Mouse (Mus musculus) neural tube, embryonic 14.5 days (tissue): ENCODE data around the gene Defb47. TPM values are rescaled to one million over a fixed set of nuclear protein-coding genes. Genes with fewer than 3 reads are reported as not detected.

Experiments
- ATAC-seq: fragments of 200-750 bp; cut with Nextera tagmentation; 2 replicates; pipeline ENCODE4 v1.8.0; 2017; ENCODE audit warnings: low read depth, mild to moderate bottlenecking, moderate TSS enrichment, moderate library complexity
- H3K27ac ChIP-seq: fragments of 300-500 bp; sonication (generic); 2 replicates; pipeline ENCODE4 v1.5.1; 2014; ENCODE audit warnings: low read depth, mild to moderate bottlenecking, control low read depth, low read length, moderate library complexity, mixed read lengths
- H3K27me3 ChIP-seq: fragments of 300-500 bp; sonication (generic); 2 replicates; pipeline ENCODE4 v1.6.1; 2014; ENCODE audit warnings: low read length; ENCODE audit not compliant: control insufficient read depth, insufficient read depth
- H3K36me3 ChIP-seq: fragments of 300-500 bp; sonication (generic); 2 replicates; pipeline ENCODE4 v1.6.1; 2014; ENCODE audit warnings: low read length, mixed read lengths; ENCODE audit not compliant: control insufficient read depth, insufficient read depth
- H3K4me1 ChIP-seq: fragments of 300-500 bp; sonication (generic); 2 replicates; pipeline ENCODE4 v1.6.1; 2014; ENCODE audit warnings: low read length; ENCODE audit not compliant: control insufficient read depth, insufficient read depth
- H3K4me2 ChIP-seq: fragments of 300-500 bp; sonication (generic); 2 replicates; pipeline ENCODE4 v1.6.1; 2014; ENCODE audit warnings: mild to moderate bottlenecking, low read depth, low read length, control low read depth
- H3K4me3 ChIP-seq: fragments of 300-500 bp; sonication (generic); 2 replicates; pipeline ENCODE4 v1.5.1; 2014; ENCODE audit warnings: low read depth, low read length, control low read depth, mixed read lengths
- H3K9ac ChIP-seq: fragments of 300-500 bp; sonication (generic); replicated peaks from 2 replicates; pipeline ENCODE4 v1.6.1; 2014; ENCODE audit warnings: low read depth, mild to moderate bottlenecking, control low read depth, low read length, mixed read lengths
- H3K9me3 ChIP-seq: fragments of 300-500 bp; sonication (generic); 2 replicates; pipeline ENCODE4 v1.6.1; 2016; ENCODE audit warnings: low read length; ENCODE audit not compliant: control insufficient read depth
- WGBS: fragments of 180-500 bp; shearing (Covaris S2); extraction: QIAGEN DNeasy Blood & Tissue Kit; methylation state at CpG from one replicate; pipeline ENCODE4 v1.1.7; 2014; 5-methylcytosine and 5-hydroxymethylcytosine counted together
- polyA plus RNA-seq: library from polyadenylated mRNA; unstranded; fragments of >200 nt; fragmentation: Nextera tagmentation; extraction: Ambion mirVana; gene quantifications from 2 replicates; pipeline ENCODE4 v1.2.1, GENCODE M21; 2014

The Defb47 gene
- polyA plus RNA-seq, 1 experiment from 2014 or later = not detected

DNA sequence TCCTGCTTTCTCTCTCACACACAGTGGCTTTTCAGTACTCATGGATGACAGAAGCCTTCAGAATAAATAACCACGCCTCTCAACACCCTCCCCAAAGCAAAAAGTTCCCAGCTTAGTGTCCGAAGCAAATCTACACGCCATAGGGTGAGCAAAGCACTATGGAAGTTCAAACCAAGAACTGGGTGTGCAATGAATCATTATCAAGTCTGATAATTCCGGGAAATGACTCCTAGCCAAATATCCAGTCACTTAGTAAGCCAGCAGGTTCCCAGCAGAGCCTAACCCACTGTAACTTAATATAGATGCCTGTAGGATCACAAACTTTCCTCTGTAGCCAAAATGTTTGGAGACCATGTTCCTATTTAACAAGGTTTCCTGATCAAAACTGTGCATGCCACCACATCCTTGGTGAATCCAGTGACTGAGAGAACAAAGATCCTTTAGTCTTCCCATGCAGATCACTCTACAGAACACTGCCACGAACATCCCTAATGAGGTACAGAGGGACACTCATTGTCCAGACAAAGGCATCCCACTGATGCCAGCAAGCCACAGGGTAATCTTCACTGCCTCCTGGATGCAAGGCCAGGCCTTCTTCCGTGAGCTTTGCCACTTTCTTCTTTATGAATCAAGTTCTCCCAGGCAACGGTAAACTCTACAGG lies 5.9 kb upstream of the Defb47 start:
- Histone ChIP-seq H3K4me3 (no peak overlapping the region), H3K4me2 (no peak overlapping the region), H3K27me3 (no peaks in the 10 kb centered on the region), H3K9me3 (no peaks in the 10 kb centered on the region), H3K4me1 (no peaks in the 10 kb centered on the region), H3K9ac (no peak overlapping the region), H3K27ac (no peak overlapping the region), H3K36me3 (no peaks in the 10 kb centered on the region)
- 73% methylated on average over 7 of the region's 7 CpGs for WGBS
- ATAC-seq = no peak

DNA sequence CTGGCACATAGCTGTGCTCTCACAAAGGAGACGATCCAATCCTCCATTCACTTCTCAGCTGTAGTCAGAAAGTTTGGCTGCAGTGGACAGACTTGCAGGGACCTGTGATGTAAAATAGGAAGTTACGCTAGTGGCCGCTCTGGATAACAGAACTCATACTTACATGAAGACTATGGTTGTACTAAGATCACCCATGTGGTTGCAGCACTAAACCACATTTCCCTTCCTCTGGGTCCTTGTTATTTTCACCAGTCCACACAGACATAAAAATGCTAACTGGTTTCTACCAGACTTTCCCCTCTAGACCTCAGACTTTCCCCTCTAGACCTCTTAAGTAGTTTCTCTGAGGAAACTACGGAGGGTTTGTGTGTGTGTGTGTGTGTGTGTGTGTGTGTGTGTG lies 1.1 kb downstream of the Defb47 start:
- 90% methylated on average over 4 of the region's 4 CpGs for WGBS
- no peak overlapping the region for H3K9ac ChIP-seq
- H3K4me3 ChIP-seq = no peak overlapping the region
- ATAC-seq = no peak
- no peaks in the 10 kb centered on the region for H3K36me3 ChIP-seq
- H3K27me3 ChIP-seq = no peaks in the 10 kb centered on the region
- no peak overlapping the region for H3K27ac ChIP-seq
- H3K4me2 ChIP-seq = no peak overlapping the region
- no peaks in the 10 kb centered on the region for H3K9me3 ChIP-seq
- H3K4me1 ChIP-seq = no peaks in the 10 kb centered on the region

DNA sequence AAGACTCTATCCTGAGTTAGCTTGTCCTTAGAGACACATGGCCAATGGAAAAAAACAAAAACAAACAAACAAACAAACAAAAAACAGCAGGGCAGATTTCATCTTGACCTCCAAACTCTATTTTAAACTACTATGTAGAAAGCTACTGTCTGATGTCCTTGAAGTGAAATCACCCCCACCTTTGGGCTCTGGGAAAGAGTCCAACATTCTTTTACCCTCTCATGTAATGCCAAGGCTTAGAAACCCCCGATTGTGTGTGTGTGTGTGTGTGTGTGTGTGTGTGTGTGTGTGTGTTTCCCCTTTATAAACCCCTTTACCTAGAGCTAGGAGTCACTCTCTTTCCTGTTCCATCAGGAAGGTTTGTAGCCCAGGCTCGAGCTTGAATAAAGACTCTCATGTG lies 4.7 kb downstream of the Defb47 start:
- Histone ChIP-seq H3K36me3 (no peaks in the 10 kb centered on the region), H3K27ac (no peak overlapping the region), H3K4me2 (no peak overlapping the region), H3K27me3 (no peaks in the 10 kb centered on the region), H3K4me3 (no peak overlapping the region), H3K9ac (no peak overlapping the region), H3K4me1 (no peaks in the 10 kb centered on the region), H3K9me3 (no peaks in the 10 kb centered on the region)
- 80% methylated on average over 2 of the region's 2 CpGs for WGBS
- no peak for ATAC-seq

DNA sequence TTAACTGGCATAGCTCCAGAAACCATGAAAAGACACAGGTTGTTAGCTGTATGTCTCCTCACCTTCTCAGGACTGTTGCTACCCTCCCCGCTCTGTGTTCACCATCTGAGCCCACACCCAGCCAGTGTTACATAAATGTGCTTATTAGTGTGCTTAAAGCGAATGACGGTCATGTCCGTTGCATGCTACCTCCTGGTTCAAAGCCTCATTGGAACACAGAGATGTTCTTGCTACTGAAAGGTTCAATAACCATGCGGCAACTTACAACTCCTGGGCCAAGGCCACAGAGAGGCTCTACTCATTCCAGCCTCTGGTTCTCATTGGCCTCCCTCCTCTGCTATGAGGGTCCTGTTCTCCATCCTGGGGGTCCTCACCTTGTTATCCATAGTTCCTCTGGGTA lies 13.6 kb downstream of the Defb47 start, which contains the start of gene Defb43:
Gene Defb43 (plus strand): TSS at position 301 of the 400 bp plus-strand sequence.
- 99% methylated on average over 5 of the region's 5 CpGs for WGBS
- Histone ChIP-seq H3K27ac (no peak within 1 kb of the TSS), H3K9ac (no peak within 1 kb of the TSS), H3K4me3 (no peak within 1 kb of the TSS), H3K9me3 (no peaks in the 10 kb centered on the region), H3K27me3 (no peaks in the 10 kb centered on the region), H3K4me2 (no peak within 1 kb of the TSS), H3K36me3 (no peaks in the 10 kb centered on the region), H3K4me1 (no peaks in the 10 kb centered on the region)
- no peak for ATAC-seq

DNA sequence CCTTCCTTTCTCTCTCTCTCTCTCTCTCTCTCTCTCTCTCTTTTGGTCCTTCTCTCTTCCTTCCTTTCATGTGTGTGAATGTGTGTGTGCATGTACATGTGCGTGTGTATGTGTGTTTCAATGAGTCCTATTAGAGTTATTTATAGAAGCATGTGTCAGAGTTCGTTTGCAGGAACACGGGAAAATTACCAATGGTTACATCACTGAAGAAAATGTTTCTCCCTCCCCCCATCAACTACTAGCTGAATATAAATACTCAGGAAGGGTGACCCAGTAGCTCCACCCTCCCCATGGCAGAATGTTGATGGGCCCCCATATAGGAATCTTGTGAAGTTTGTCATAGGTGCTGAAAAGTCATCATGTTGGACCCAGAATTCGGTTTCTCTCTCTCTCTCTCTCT lies 15.2 kb downstream of the Defb47 start:
- WGBS = 80% methylated on average over 4 of the region's 4 CpGs
- no peak for ATAC-seq
- H3K4me3 ChIP-seq = no peak overlapping the region
- H3K27me3 ChIP-seq = no peaks in the 10 kb centered on the region
- H3K9me3 ChIP-seq = no peaks in the 10 kb centered on the region
- H3K9ac ChIP-seq = no peak overlapping the region
- H3K36me3 ChIP-seq = no peaks in the 10 kb centered on the region
- no peak overlapping the region for H3K4me2 ChIP-seq
- no peaks in the 10 kb centered on the region for H3K4me1 ChIP-seq
- H3K27ac ChIP-seq = no peak overlapping the region

DNA sequence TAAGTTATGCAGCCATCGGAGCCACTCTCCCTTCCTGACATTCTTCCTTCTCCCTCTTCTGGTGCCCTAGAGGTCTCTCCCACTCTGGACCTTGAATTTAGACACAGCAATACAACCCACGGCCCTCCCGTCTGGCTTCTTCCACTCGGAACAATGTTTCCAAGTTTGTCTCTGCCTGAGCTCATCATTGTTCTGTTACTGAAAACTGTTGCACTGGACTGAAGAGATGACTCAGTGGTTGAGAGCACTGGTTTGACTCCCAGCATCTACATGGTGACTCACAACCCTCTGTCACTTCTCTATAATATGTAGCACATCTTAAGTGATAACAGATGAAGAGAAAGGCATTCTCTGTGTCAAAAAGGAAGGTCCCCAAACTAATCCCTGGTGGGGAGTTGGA lies 16.8 kb downstream of the Defb47 start:
- H3K36me3 ChIP-seq = no peaks in the 10 kb centered on the region
- no peaks in the 10 kb centered on the region for H3K9me3 ChIP-seq
- no peak overlapping the region for H3K4me3 ChIP-seq
- H3K9ac ChIP-seq = no peak overlapping the region
- H3K27ac ChIP-seq = no peak overlapping the region
- WGBS = 90% methylated on average over 4 of the region's 4 CpGs
- no peaks in the 10 kb centered on the region for H3K27me3 ChIP-seq
- no peaks in the 10 kb centered on the region for H3K4me1 ChIP-seq
- no peak overlapping the region for H3K4me2 ChIP-seq
- ATAC-seq = no peak

DNA sequence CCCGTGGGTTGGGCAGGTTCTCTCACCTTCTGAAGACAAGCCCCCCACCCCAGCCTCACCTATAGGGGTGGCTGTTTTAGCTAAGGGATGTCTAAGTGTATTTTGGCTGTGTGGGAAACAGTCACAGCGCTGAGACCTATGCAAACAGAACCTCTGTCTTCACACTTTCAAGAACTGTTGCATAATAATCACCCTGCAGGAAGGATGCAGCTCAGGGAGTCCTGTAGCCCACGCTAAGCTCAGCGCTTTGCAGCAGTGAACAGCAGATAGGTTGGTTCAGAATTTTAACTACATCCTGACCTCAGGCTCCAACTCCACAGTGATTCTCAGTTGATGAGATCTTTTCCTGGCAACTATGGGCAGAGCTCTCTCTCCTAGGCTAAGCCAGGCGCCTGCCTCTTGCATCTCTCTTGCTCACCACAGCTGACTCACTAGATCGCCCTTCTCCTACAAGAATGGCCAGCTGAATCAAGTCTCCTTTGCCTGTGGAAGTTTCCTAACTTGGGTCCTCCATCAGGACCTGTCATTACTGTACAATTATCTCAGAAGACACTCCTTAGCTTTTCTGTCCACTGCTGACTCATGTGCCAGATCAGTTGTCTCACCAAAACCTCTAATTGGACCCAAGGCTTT lies 22.8 kb downstream of the Defb47 start:
- Histone ChIP-seq H3K36me3 (no peaks in the 10 kb centered on the region), H3K9ac (no peak overlapping the region), H3K4me2 (no peak overlapping the region), H3K27ac (no peak overlapping the region), H3K27me3 (no peaks in the 10 kb centered on the region), H3K4me1 (no peaks in the 10 kb centered on the region), H3K9me3 (no peaks in the 10 kb centered on the region), H3K4me3 (no peak overlapping the region)
- ATAC-seq = no peak
- WGBS = 71% methylated on average over 6 of the region's 6 CpGs

DNA sequence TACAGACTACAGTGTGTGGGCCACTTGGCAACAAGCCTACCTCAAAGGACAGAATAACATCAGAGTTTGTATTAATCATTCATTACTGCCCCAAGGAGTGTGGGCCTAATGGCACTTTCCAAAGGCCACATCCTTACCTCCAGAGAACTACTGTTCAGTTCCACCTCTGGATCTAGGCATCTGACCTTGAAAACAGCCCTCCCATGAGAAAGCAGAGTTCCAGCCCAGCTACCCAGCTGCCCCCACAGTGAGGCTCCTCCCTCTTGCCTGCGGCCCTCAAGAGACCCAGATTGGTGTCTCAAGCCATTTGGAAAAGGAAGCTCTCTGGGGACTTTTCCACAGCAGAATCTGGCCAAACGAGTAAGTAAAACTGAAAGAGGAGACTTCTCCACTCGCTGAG lies 48.8 kb downstream of the Defb47 start, which contains the start of gene Defb42:
Gene Defb42 (plus strand): TSS at position 301 of the 400 bp plus-strand sequence.
- Histone ChIP-seq H3K4me1 (no peaks in the 10 kb centered on the region), H3K4me2 (no peak within 1 kb of the TSS), H3K4me3 (no peak within 1 kb of the TSS), H3K27ac (no peak within 1 kb of the TSS), H3K27me3 (no peaks in the 10 kb centered on the region), H3K9me3 (no peaks in the 10 kb centered on the region), H3K9ac (no peak within 1 kb of the TSS), H3K36me3 (no peaks in the 10 kb centered on the region)
- ATAC-seq = no peak
- WGBS = 81% methylated on average over 3 of the region's 3 CpGs

DNA sequence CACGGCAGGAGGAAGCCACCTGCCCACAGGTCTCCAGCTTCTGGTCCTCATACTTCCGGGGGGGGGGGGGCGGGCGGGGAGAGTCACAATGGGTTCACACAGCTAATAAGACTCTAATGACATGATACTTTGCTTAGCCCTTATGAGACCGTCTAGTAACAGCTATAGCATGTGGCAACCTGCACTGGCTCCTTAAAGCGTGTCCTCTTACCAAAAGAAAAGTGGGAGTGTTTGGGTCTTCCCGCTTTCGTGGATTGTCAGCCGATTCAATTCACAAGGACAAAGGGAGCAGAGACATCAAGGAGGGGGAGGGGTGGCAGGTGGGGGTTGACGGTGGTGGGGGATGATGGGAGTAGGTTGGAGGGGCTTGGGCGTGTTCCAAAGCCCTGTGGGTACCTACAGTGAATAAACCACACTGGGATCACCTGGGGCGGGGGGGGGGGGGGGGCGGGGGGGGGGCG lies 52.1 kb downstream of the Defb47 start, which contains the start of gene Defb30:
Gene Defb30 (minus strand): TSS at position 51 of the 461 bp plus-strand sequence.
- Histone ChIP-seq H3K9me3 (no peaks in the 10 kb centered on the region), H3K4me2 (no peak within 1 kb of the TSS), H3K4me1 (no peaks in the 10 kb centered on the region), H3K4me3 (no peak within 1 kb of the TSS), H3K27ac (no peak within 1 kb of the TSS), H3K9ac (no peak within 1 kb of the TSS), H3K36me3 (no peaks in the 10 kb centered on the region), H3K27me3 (no peaks in the 10 kb centered on the region)
- WGBS = 65% methylated on average over 9 of the region's 14 CpGs
- ATAC-seq = no peak
